Mouse (Mus musculus): Measurements from ENCODE around the gene Ube2d3. TPM values are rescaled to one million over a fixed set of nuclear protein-coding genes. Genes with fewer than 3 reads are reported as not detected.

Ube2d3 gene
- polyA plus RNA-seq, 1 experiment = 174 TPM

GRCm38 (mm10) chr3:135417799-135418198 lies 20.1 kb upstream of the Ube2d3 start:
- DNase-seq (ENCODE audit: low read depth in 1 of 2, low spot score in 2 of 2) = no peak
- Histone ChIP-seq H3K36me3 (ENCODE audit: control insufficient read depth, insufficient read depth, low read length) (no peaks in the 10 kb centered on the region), H3K27me3 (ENCODE audit: control insufficient read depth, insufficient read depth, low read length) (no peaks in the 10 kb centered on the region), H3K4me3 (ENCODE audit: extremely low read depth, insufficient read depth, insufficient read length) (no peak overlapping the region), H3K27ac (ENCODE audit: insufficient read depth, low read length) (no peak overlapping the region), H3K4me1 (ENCODE audit: control insufficient read depth, insufficient read depth, insufficient read length) (peaks cover 8% of the 10 kb centered on the region; the same call in 1 of the 2 replicates)
- TF ChIP-seq CTCF (IDR thresholded peaks at IDR 0.05; ENCODE audit: extremely low read depth, insufficient read depth, insufficient read length, insufficient replicate concordance) = no peak
- WGBS = 20% methylated on average over 3 of the region's 3 CpGs

- DNase-seq (ENCODE audit: low read depth in 1 of 2, low spot score in 2 of 2) = no peak
- 73% methylated on average over 9 of the region's 9 CpGs for WGBS
- Histone ChIP-seq H3K36me3 (ENCODE audit: control insufficient read depth, insufficient read depth, low read length) (no peaks in the 10 kb centered on the region), H3K4me1 (ENCODE audit: control insufficient read depth, insufficient read depth, insufficient read length) (peaks cover 8% of the 10 kb centered on the region; the same call in 1 of the 2 replicates), H3K4me3 (ENCODE audit: extremely low read depth, insufficient read depth, insufficient read length) (no peak overlapping the region), H3K27me3 (ENCODE audit: control insufficient read depth, insufficient read depth, low read length) (no peaks in the 10 kb centered on the region), H3K27ac (ENCODE audit: insufficient read depth, low read length) (no peak overlapping the region)
- TF ChIP-seq CTCF (IDR thresholded peaks at IDR 0.05; ENCODE audit: extremely low read depth, insufficient read depth, insufficient read length, insufficient replicate concordance) (no peak), POLR2A (IDR thresholded peaks at IDR 0.05; ENCODE audit: low read depth, low read length) (no peak)
Measured at GRCm38 (mm10) chr3:135420542-135421309, 17.2 kb upstream of the Ube2d3 start.

- no peak overlapping the region for H3K27ac ChIP-seq (ENCODE audit: insufficient read depth, low read length)
- H3K4me1 ChIP-seq (ENCODE audit: control insufficient read depth, insufficient read depth, insufficient read length) = peaks cover 8% of the 10 kb centered on the region; the same call in 1 of the 2 replicates
- no peaks in the 10 kb centered on the region for H3K36me3 ChIP-seq (ENCODE audit: control insufficient read depth, insufficient read depth, low read length)
- H3K27me3 ChIP-seq (ENCODE audit: control insufficient read depth, insufficient read depth, low read length) = no peaks in the 10 kb centered on the region
- DNase-seq (ENCODE audit: low read depth in 1 of 2, low spot score in 2 of 2) = no peak
- no peak overlapping the region for H3K4me3 ChIP-seq (ENCODE audit: extremely low read depth, insufficient read depth, insufficient read length)
- no peak for TF ChIP-seq CTCF (IDR thresholded peaks at IDR 0.05; ENCODE audit: extremely low read depth, insufficient read depth, insufficient read length, insufficient replicate concordance)
Measured at GRCm38 (mm10) chr3:135421310-135421594, 16.7 kb upstream of the Ube2d3 start.

GRCm38 (mm10) chr3:135422232-135422855 lies 15.6 kb upstream of the Ube2d3 start:
- DNase-seq (ENCODE audit: low read depth in 1 of 2, low spot score in 2 of 2) = no peak
- TF ChIP-seq CTCF (IDR thresholded peaks at IDR 0.05; ENCODE audit: extremely low read depth, insufficient read depth, insufficient read length, insufficient replicate concordance) = no peak
- no peak for TF ChIP-seq POLR2A (IDR thresholded peaks at IDR 0.05; ENCODE audit: low read depth, low read length)
- Histone ChIP-seq H3K27me3 (ENCODE audit: control insufficient read depth, insufficient read depth, low read length) (no peaks in the 10 kb centered on the region), H3K4me3 (ENCODE audit: extremely low read depth, insufficient read depth, insufficient read length) (peak overlapping the region; percentile 74), H3K4me1 (ENCODE audit: control insufficient read depth, insufficient read depth, insufficient read length) (peaks cover 7% of the 10 kb centered on the region; the same call in 1 of the 2 replicates), H3K36me3 (ENCODE audit: control insufficient read depth, insufficient read depth, low read length) (no peaks in the 10 kb centered on the region), H3K27ac (ENCODE audit: insufficient read depth, low read length) (peak overlapping the region; percentile 100)
- WGBS = 19% methylated on average over 8 of the region's 8 CpGs

- peak; percentile 81 to 82 for DNase-seq (ENCODE audit: low read depth in 1 of 2, low spot score in 2 of 2)
- TF ChIP-seq POLR2A (IDR thresholded peaks at IDR 0.05; ENCODE audit: low read depth, low read length) (peak; percentile 47), CTCF (IDR thresholded peaks at IDR 0.05; ENCODE audit: extremely low read depth, insufficient read depth, insufficient read length, insufficient replicate concordance) (no peak)
- under 1% methylated on average over 102 of the region's 103 CpGs for WGBS
Measured at GRCm38 (mm10) chr3:135422856-135423607, 14.9 kb upstream of the Ube2d3 start.

GRCm38 (mm10) chr3:135423608-135424212 lies 14.2 kb upstream of the Ube2d3 start, which contains the start of gene Cisd2:
Gene Cisd2, minus strand, starts transcription at chr3:135423925.
- peak within 1 kb of the TSS; percentile 100 for H3K27ac ChIP-seq (ENCODE audit: insufficient read depth, low read length)
- under 1% methylated on average over 8 of the region's 8 CpGs for WGBS
- TF ChIP-seq CTCF (IDR thresholded peaks at IDR 0.05; ENCODE audit: extremely low read depth, insufficient read depth, insufficient read length, insufficient replicate concordance) (no peak), POLR2A (IDR thresholded peaks at IDR 0.05; ENCODE audit: low read depth, low read length) (no peak)

More at GRCm38 (mm10) chr3:135422856-135423607, 14.9 kb upstream of the Ube2d3 start:
- H3K27me3 ChIP-seq (ENCODE audit: control insufficient read depth, insufficient read depth, low read length) = no peaks in the 10 kb centered on the region
- H3K27ac ChIP-seq (ENCODE audit: insufficient read depth, low read length) = peak overlapping the region; percentile 100
- no peaks in the 10 kb centered on the region for H3K36me3 ChIP-seq (ENCODE audit: control insufficient read depth, insufficient read depth, low read length)
- H3K4me3 ChIP-seq (ENCODE audit: extremely low read depth, insufficient read depth, insufficient read length) = peak overlapping the region; percentile 74
- peaks cover under 1% of the 10 kb centered on the region; the same call in 1 of the 2 replicates for H3K4me1 ChIP-seq (ENCODE audit: control insufficient read depth, insufficient read depth, insufficient read length)

More at GRCm38 (mm10) chr3:135423608-135424212, 14.2 kb upstream of the Ube2d3 start, which contains the start of gene Cisd2:
- Histone ChIP-seq H3K4me3 (ENCODE audit: extremely low read depth, insufficient read depth, insufficient read length) (peak within 1 kb of the TSS; percentile 74), H3K27me3 (ENCODE audit: control insufficient read depth, insufficient read depth, low read length) (no peaks in the 10 kb centered on the region), H3K36me3 (ENCODE audit: control insufficient read depth, insufficient read depth, low read length) (no peaks in the 10 kb centered on the region), H3K4me1 (ENCODE audit: control insufficient read depth, insufficient read depth, insufficient read length) (no peaks in the 10 kb centered on the region)
- no peak for DNase-seq (ENCODE audit: low read depth in 1 of 2, low spot score in 2 of 2)
